Mouse (Mus musculus): ENCODE data around the gene Dscaml1. TPM values are rescaled to one million over a fixed set of nuclear protein-coding genes. Genes with fewer than 3 reads are reported as not detected.

Dscaml1 gene
- polyA plus RNA-seq, 1 experiment from 2014 or later: 24.3 TPM

- Histone ChIP-seq H3K4me1 (ENCODE audit: control insufficient read depth, insufficient read depth, low read length) (peaks cover 3% of the 10 kb centered on the region; the same call in 1 of the 2 replicates), H3K9me3 (ENCODE audit: control insufficient read depth, low read length) (no peaks in the 10 kb centered on the region), H3K4me3 (ENCODE audit: low read depth, low read length) (no peak overlapping the region), H3K27ac (ENCODE audit: low read depth, low read length) (peak overlapping the region; percentile 35; the same call in 1 of the 2 replicates), H3K36me3 (ENCODE audit: control insufficient read depth, insufficient read depth, low read length) (no peaks in the 10 kb centered on the region), H3K9ac (replicated peaks; ENCODE audit: low read depth, low read length) (no peak overlapping the region), H3K27me3 (ENCODE audit: control insufficient read depth, insufficient read depth, low read length) (no peaks in the 10 kb centered on the region), H3K4me2 (ENCODE audit: low read depth, low read length) (no peak overlapping the region)
- peak; percentile 41; the same call in 1 of the 2 replicates for ATAC-seq (ENCODE audit: low read depth)
- 51% methylated on average over 8 of the region's 8 CpGs for WGBS
Measured at GRCm38 (mm10) chr9:45454889-45455610, 28.6 kb downstream of the Dscaml1 start.

- Histone ChIP-seq H3K9me3 (ENCODE audit: control insufficient read depth, low read length) (no peaks in the 10 kb centered on the region), H3K27ac (ENCODE audit: low read depth, low read length) (no peak overlapping the region), H3K4me1 (ENCODE audit: control insufficient read depth, insufficient read depth, low read length) (peaks cover 3% of the 10 kb centered on the region; the same call in 1 of the 2 replicates), H3K4me2 (ENCODE audit: low read depth, low read length) (no peak overlapping the region), H3K36me3 (ENCODE audit: control insufficient read depth, insufficient read depth, low read length) (no peaks in the 10 kb centered on the region), H3K4me3 (ENCODE audit: low read depth, low read length) (no peak overlapping the region), H3K27me3 (ENCODE audit: control insufficient read depth, insufficient read depth, low read length) (no peaks in the 10 kb centered on the region), H3K9ac (replicated peaks; ENCODE audit: low read depth, low read length) (no peak overlapping the region)
- 21% methylated on average over 7 of the region's 7 CpGs for WGBS
- ATAC-seq (ENCODE audit: low read depth): no peak
Measured at GRCm38 (mm10) chr9:45457200-45457599, 30.8 kb downstream of the Dscaml1 start.

- Histone ChIP-seq H3K4me1 (ENCODE audit: control insufficient read depth, insufficient read depth, low read length) (peaks cover 3% of the 10 kb centered on the region; the same call in 1 of the 2 replicates), H3K4me3 (ENCODE audit: low read depth, low read length) (no peak overlapping the region), H3K27me3 (ENCODE audit: control insufficient read depth, insufficient read depth, low read length) (no peaks in the 10 kb centered on the region), H3K27ac (ENCODE audit: low read depth, low read length) (no peak overlapping the region), H3K4me2 (ENCODE audit: low read depth, low read length) (no peak overlapping the region), H3K36me3 (ENCODE audit: control insufficient read depth, insufficient read depth, low read length) (no peaks in the 10 kb centered on the region), H3K9ac (replicated peaks; ENCODE audit: low read depth, low read length) (no peak overlapping the region), H3K9me3 (ENCODE audit: control insufficient read depth, low read length) (no peaks in the 10 kb centered on the region)
- 55% methylated on average over 14 of the region's 14 CpGs for WGBS
- no peak for ATAC-seq (ENCODE audit: low read depth)
Measured at GRCm38 (mm10) chr9:45458363-45458762, 31.9 kb downstream of the Dscaml1 start.

GRCm38 (mm10) chr9:45465396-45466019 lies 39.1 kb downstream of the Dscaml1 start:
- Histone ChIP-seq H3K4me2 (ENCODE audit: low read depth, low read length) (no peak overlapping the region), H3K4me1 (ENCODE audit: control insufficient read depth, insufficient read depth, low read length) (peaks cover 3% of the 10 kb centered on the region; the same call in 1 of the 2 replicates), H3K36me3 (ENCODE audit: control insufficient read depth, insufficient read depth, low read length) (no peaks in the 10 kb centered on the region), H3K4me3 (ENCODE audit: low read depth, low read length) (no peak overlapping the region), H3K27ac (ENCODE audit: low read depth, low read length) (no peak overlapping the region), H3K9ac (replicated peaks; ENCODE audit: low read depth, low read length) (no peak overlapping the region), H3K9me3 (ENCODE audit: control insufficient read depth, low read length) (no peaks in the 10 kb centered on the region), H3K27me3 (ENCODE audit: control insufficient read depth, insufficient read depth, low read length) (no peaks in the 10 kb centered on the region)
- WGBS: 46% methylated on average over 6 of the region's 6 CpGs
- no peak for ATAC-seq (ENCODE audit: low read depth)

GRCm38 (mm10) chr9:45468235-45468634 lies 41.8 kb downstream of the Dscaml1 start:
- Histone ChIP-seq H3K27me3 (ENCODE audit: control insufficient read depth, insufficient read depth, low read length) (no peaks in the 10 kb centered on the region), H3K9ac (replicated peaks; ENCODE audit: low read depth, low read length) (no peak overlapping the region), H3K9me3 (ENCODE audit: control insufficient read depth, low read length) (no peaks in the 10 kb centered on the region), H3K4me3 (ENCODE audit: low read depth, low read length) (no peak overlapping the region), H3K4me1 (ENCODE audit: control insufficient read depth, insufficient read depth, low read length) (peaks cover 11% of the 10 kb centered on the region; the same call in 1 of the 2 replicates), H3K4me2 (ENCODE audit: low read depth, low read length) (no peak overlapping the region), H3K27ac (ENCODE audit: low read depth, low read length) (no peak overlapping the region), H3K36me3 (ENCODE audit: control insufficient read depth, insufficient read depth, low read length) (no peaks in the 10 kb centered on the region)
- 70% methylated on average over 10 of the region's 10 CpGs for WGBS
- no peak for ATAC-seq (ENCODE audit: low read depth)

GRCm38 (mm10) chr9:45470746-45471471 lies 44.5 kb downstream of the Dscaml1 start:
- no peak for ATAC-seq (ENCODE audit: low read depth)

GRCm38 (mm10) chr9:45471691-45472090 lies 45.3 kb downstream of the Dscaml1 start:
- 19% methylated on average over 9 of the region's 9 CpGs for WGBS
- no peak overlapping the region for H3K27ac ChIP-seq (ENCODE audit: low read depth, low read length)
- ATAC-seq (ENCODE audit: low read depth): no peak
- no peak overlapping the region for H3K4me3 ChIP-seq (ENCODE audit: low read depth, low read length)
- no peaks in the 10 kb centered on the region for H3K27me3 ChIP-seq (ENCODE audit: control insufficient read depth, insufficient read depth, low read length)
- H3K36me3 ChIP-seq (ENCODE audit: control insufficient read depth, insufficient read depth, low read length): no peaks in the 10 kb centered on the region
- H3K9ac ChIP-seq (replicated peaks; ENCODE audit: low read depth, low read length): no peak overlapping the region
- no peaks in the 10 kb centered on the region for H3K9me3 ChIP-seq (ENCODE audit: control insufficient read depth, low read length)
- no peak overlapping the region for H3K4me2 ChIP-seq (ENCODE audit: low read depth, low read length)
- H3K4me1 ChIP-seq (ENCODE audit: control insufficient read depth, insufficient read depth, low read length): peaks cover 11% of the 10 kb centered on the region; the same call in 1 of the 2 replicates

More at GRCm38 (mm10) chr9:45470746-45471471, 44.5 kb downstream of the Dscaml1 start:
- peaks cover 11% of the 10 kb centered on the region; the same call in 1 of the 2 replicates for H3K4me1 ChIP-seq (ENCODE audit: control insufficient read depth, insufficient read depth, low read length)
- WGBS: 59% methylated on average over 10 of the region's 10 CpGs
- H3K27ac ChIP-seq (ENCODE audit: low read depth, low read length): peak overlapping the region; percentile 55; the same call in 1 of the 2 replicates
- H3K4me2 ChIP-seq (ENCODE audit: low read depth, low read length): no peak overlapping the region
- no peaks in the 10 kb centered on the region for H3K9me3 ChIP-seq (ENCODE audit: control insufficient read depth, low read length)
- no peak overlapping the region for H3K4me3 ChIP-seq (ENCODE audit: low read depth, low read length)
- no peaks in the 10 kb centered on the region for H3K27me3 ChIP-seq (ENCODE audit: control insufficient read depth, insufficient read depth, low read length)
- no peaks in the 10 kb centered on the region for H3K36me3 ChIP-seq (ENCODE audit: control insufficient read depth, insufficient read depth, low read length)
- 0 out of 2 replicates have a peak overlapping the region, but pooled peaks have one; percentile 1 for H3K9ac ChIP-seq (replicated peaks; ENCODE audit: low read depth, low read length)

- Histone ChIP-seq H3K27me3 (ENCODE audit: control insufficient read depth, insufficient read depth, low read length) (no peaks in the 10 kb centered on the region), H3K9ac (replicated peaks; ENCODE audit: low read depth, low read length) (no peak overlapping the region), H3K4me1 (ENCODE audit: control insufficient read depth, insufficient read depth, low read length) (peaks cover 11% of the 10 kb centered on the region; the same call in 1 of the 2 replicates), H3K36me3 (ENCODE audit: control insufficient read depth, insufficient read depth, low read length) (no peaks in the 10 kb centered on the region), H3K4me3 (ENCODE audit: low read depth, low read length) (no peak overlapping the region), H3K27ac (ENCODE audit: low read depth, low read length) (no peak overlapping the region), H3K9me3 (ENCODE audit: control insufficient read depth, low read length) (no peaks in the 10 kb centered on the region), H3K4me2 (ENCODE audit: low read depth, low read length) (no peak overlapping the region)
- ATAC-seq (ENCODE audit: low read depth): no peak
Measured at GRCm38 (mm10) chr9:45474874-45475273, 48.4 kb downstream of the Dscaml1 start.
